ENCODE assay signal across 19 mouse cellular contexts in the genomic region with DNA sequence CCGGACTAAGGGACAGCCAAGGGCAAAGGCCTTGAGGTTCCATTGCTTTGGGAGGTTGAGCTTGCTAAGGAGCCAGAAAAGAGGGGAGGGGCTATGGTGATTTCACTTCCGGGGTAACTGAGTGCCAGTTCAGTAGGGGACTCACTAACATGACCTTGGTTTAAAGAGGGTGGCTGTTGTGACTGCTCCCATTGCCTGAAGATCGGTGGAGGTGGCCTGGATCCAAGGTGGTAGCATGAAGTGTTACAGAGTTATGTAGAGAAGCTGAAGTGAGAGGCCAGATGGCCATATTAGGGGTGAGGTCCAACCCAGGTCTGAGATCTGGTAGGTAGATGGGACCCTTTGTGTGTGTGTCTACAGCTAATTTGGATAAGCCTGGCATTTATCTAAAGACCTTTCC. TPM values are rescaled to one million over a fixed set of nuclear protein-coding genes. Genes with fewer than 3 reads are reported as not detected.
A peak's percentile ranks its signal among the peaks of the same experiment; 100 is the strongest.
DNase-seq lines count a peak whose midpoint lies in the region; ATAC-seq and TF ChIP-seq lines count a peak whose summit lies in the region.
"Had no signal": no experiment of that assay in that cellular context is flagged by ENCODE, and none has a peak within 500 bp of the region (broad histone marks: within the 10 kb centered on the region; RNA-seq: fewer than 3 reads in every experiment).

No protein-coding gene starts in this region.

- H3K27ac ChIP-seq in liver, embryonic 13.5 days, result peak overlapping the region; percentile 99
- H3K27ac ChIP-seq in cortical plate, adult 2 months (ENCODE audit: insufficient read depth, low read length), result 0 out of 2 replicates have a peak overlapping the region, but pooled peaks have one; percentile 38
- no peak overlapping the region for H3K27ac ChIP-seq in embryonic facial prominence, embryonic 10.5 days (replicated peaks)
- H3K27ac ChIP-seq: forebrain, embryonic 10.5 days; heart, embryonic 13.5 days; hindbrain, embryonic 12.5 days; midbrain, embryonic 13.5 days; stomach, postnatal 0 days had no signal

- ATAC-seq in liver, embryonic 13.5 days (ENCODE audit: low read depth), result no peak
- ATAC-seq: activated CD4-positive, CD25-positive, alpha-beta regulatory T cell, adult 4 months; midbrain, embryonic 13.5 days had no signal

- H3K4me1 ChIP-seq in liver, embryonic 13.5 days (replicated peaks), result peaks cover 83% of the 10 kb centered on the region
- H3K4me1 ChIP-seq in cortical plate, adult 2 months (ENCODE audit: control insufficient read depth, insufficient read depth, low read length), result peaks cover 19% of the 10 kb centered on the region
- peaks cover 44% of the 10 kb centered on the region for H3K4me1 ChIP-seq in embryonic facial prominence, embryonic 10.5 days

- H3K4me2 ChIP-seq in liver, embryonic 13.5 days, result peak overlapping the region; percentile 75
- H3K4me2 ChIP-seq in myocyte (ENCODE audit: low read depth), result peak overlapping the region; percentile 63
- H3K4me2 ChIP-seq: heart, embryonic 13.5 days; hindbrain, embryonic 12.5 days; midbrain, embryonic 13.5 days had no signal

- no peak for TF ChIP-seq POLR2A in cortical plate, adult 2 months (IDR thresholded peaks at IDR 0.05; ENCODE audit: extremely low read depth, insufficient read depth, low read length)
- no peak for TF ChIP-seq POLR2A in myocyte (IDR thresholded peaks at IDR 0.05; ENCODE audit: insufficient read length, low read depth)

- no peak overlapping the region for H3K4me3 ChIP-seq in liver, embryonic 13.5 days (replicated peaks)
- H3K4me3 ChIP-seq in cortical plate, adult 2 months (ENCODE audit: insufficient read depth, low read length), result no peak overlapping the region
- H3K4me3 ChIP-seq in myocyte, result no peak overlapping the region
- no peak overlapping the region for H3K4me3 ChIP-seq in embryonic facial prominence, embryonic 10.5 days
- H3K4me3 ChIP-seq: forebrain, embryonic 10.5 days; heart, embryonic 13.5 days; hindbrain, embryonic 12.5 days; midbrain, embryonic 13.5 days had no signal

- peak; percentile 73 for DNase-seq in cerebellum, adult 9-10 months
- DNase-seq in cerebellum, postnatal 36 days, result no peak
- DNase-seq in liver, embryonic 13.5 days, result no peak
- no peak for DNase-seq in liver
- no peak for DNase-seq in embryonic facial prominence, embryonic 10.5 days (ENCODE audit: low spot score)
- DNase-seq: gastrocnemius, postnatal 25 days; heart, adult 18-20 months; kidney, adult 18-20 months; lung, adult 18-20 months; lung, postnatal 10 days had no signal

- TF ChIP-seq CTCF in cortical plate, adult 2 months (IDR thresholded peaks at IDR 0.05; ENCODE audit: extremely low read depth, insufficient read depth, low read length), result no peak

- H3ac ChIP-seq in myocyte (ENCODE audit: control insufficient read depth, insufficient read length), result no peak overlapping the region

- WGBS in liver, embryonic 13.5 days (ENCODE audit: insufficient replicate concordance), result 63% methylated on average over 3 of the region's 3 CpGs
- WGBS in embryonic facial prominence, embryonic 10.5 days, result 75% methylated on average over 3 of the region's 3 CpGs

- H3K27me3 ChIP-seq in liver, embryonic 13.5 days, result 0 out of 2 replicates have a peak, but pooled peaks cover 3% of the 10 kb centered on the region
- H3K27me3 ChIP-seq in myocyte (ENCODE audit: control insufficient read depth, insufficient read depth, insufficient read length), result no peaks in the 10 kb centered on the region
- peaks cover 62% of the 10 kb centered on the region for H3K27me3 ChIP-seq in embryonic facial prominence, embryonic 10.5 days (replicated peaks; ENCODE audit: low read depth, poor library complexity, severe bottlenecking)

- H3K36me3 ChIP-seq in liver, embryonic 13.5 days, result no peaks in the 10 kb centered on the region
- H3K36me3 ChIP-seq in myocyte (ENCODE audit: control insufficient read depth, insufficient read depth), result no peaks in the 10 kb centered on the region
- no peaks in the 10 kb centered on the region for H3K36me3 ChIP-seq in embryonic facial prominence, embryonic 10.5 days (replicated peaks)
- H3K36me3 ChIP-seq: forebrain, embryonic 10.5 days; heart, embryonic 13.5 days; hindbrain, embryonic 12.5 days; midbrain, embryonic 13.5 days had no signal

- H3K79me2 ChIP-seq in myocyte (ENCODE audit: control insufficient read depth, insufficient read depth), result no peaks in the 10 kb centered on the region

- H3K9me3 ChIP-seq in liver, embryonic 13.5 days (replicated peaks), result no peaks in the 10 kb centered on the region
- no peaks in the 10 kb centered on the region for H3K9me3 ChIP-seq in embryonic facial prominence, embryonic 10.5 days
- H3K9me3 ChIP-seq: forebrain, embryonic 10.5 days; G1E; heart, embryonic 13.5 days; hindbrain, embryonic 12.5 days; midbrain, embryonic 13.5 days had no signal

- H3K9ac ChIP-seq in liver, embryonic 13.5 days, result peak overlapping the region; percentile 75; the same call in 1 of the 2 replicates
- H3K9ac ChIP-seq: heart, embryonic 13.5 days; hindbrain, embryonic 12.5 days; midbrain, embryonic 13.5 days had no signal

TF ChIP-seq in myocyte, 11 proteins besides CTCF, POLR2A, EP300 and RAD21:
- TF ChIP-seq E2F4 (IDR thresholded peaks at IDR 0.05; ENCODE audit: insufficient read depth) (no peak), TCF12 (IDR thresholded peaks at IDR 0.05; ENCODE audit: insufficient read depth, poor library complexity, severe bottlenecking) (no peak), CEBPB (IDR thresholded peaks at IDR 0.05; ENCODE audit: insufficient read depth, poor library complexity, severe bottlenecking) (no peak), USF1 (IDR thresholded peaks at IDR 0.05; ENCODE audit: low read depth) (no peak), REST (IDR thresholded peaks at IDR 0.05; ENCODE audit: insufficient read depth, insufficient read length) (no peak), POLR2AphosphoS2 (IDR thresholded peaks at IDR 0.05; ENCODE audit: insufficient read length, low read depth) (no peak), MYOG (IDR thresholded peaks at IDR 0.05; ENCODE audit: control insufficient read depth in 1 of 3, insufficient read depth in 1 of 3, insufficient read length in 2 of 3, low read depth in 2 of 3) (no peak), TCF3 (IDR thresholded peaks at IDR 0.05; ENCODE audit: insufficient read length, low read depth) (no peak), SRF (IDR thresholded peaks at IDR 0.05; ENCODE audit: control insufficient read depth, insufficient read length, low read depth) (no peak), MAX (IDR thresholded peaks at IDR 0.05; ENCODE audit: low read depth) (no peak), MYOD1 (IDR thresholded peaks at IDR 0.05; ENCODE audit: control insufficient read depth in 1 of 3, insufficient read length in 2 of 3, low read depth in 2 of 3) (no peak)

RNA-seq across cellular contexts. Expression of a gene that starts 7.8 kb away (rescaled TPM):
- polyA plus RNA-seq in liver, embryonic 13.5 days (2015; fragmentation: Nextera tagmentation; extraction: Ambion mirVana), result 807 and 835 TPM in 2 replicates
- 680 and 714 TPM in 2 replicates for polyA plus RNA-seq in cortical plate, adult 2 months (2012; rRNA removed)
- 1,089 TPM for polyA plus RNA-seq in myocyte (2012; fragmentation: generic; extraction: Trizol)
- polyA plus RNA-seq in embryonic facial prominence, embryonic 10.5 days (2016; fragmentation: Nextera tagmentation; extraction: Ambion mirVana), result 1,034 and 1,049 TPM in 2 replicates

RNA-seq across cellular contexts. Expression of a gene that starts 8.3 kb away (rescaled TPM):
- polyA plus RNA-seq in liver, embryonic 13.5 days (2015; fragmentation: Nextera tagmentation; extraction: Ambion mirVana), result 16.0 and 20.5 TPM in 2 replicates
- 354 and 372 TPM in 2 replicates for polyA plus RNA-seq in cortical plate, adult 2 months (2012; rRNA removed)
- 54.7 TPM for polyA plus RNA-seq in myocyte (2012; fragmentation: generic; extraction: Trizol)
- polyA plus RNA-seq in embryonic facial prominence, embryonic 10.5 days (2016; fragmentation: Nextera tagmentation; extraction: Ambion mirVana), result 5.9 and 7.0 TPM in 2 replicates

RNA-seq across cellular contexts. Expression of a gene that starts 33.5 kb away (rescaled TPM):
- polyA plus RNA-seq in liver, embryonic 13.5 days (2015; fragmentation: Nextera tagmentation; extraction: Ambion mirVana), result 12.5 and 12.9 TPM in 2 replicates
- 33.6 and 33.8 TPM in 2 replicates for polyA plus RNA-seq in cortical plate, adult 2 months (2012; rRNA removed)
- polyA plus RNA-seq in myocyte (2012; fragmentation: generic; extraction: Trizol), result 33.3 TPM
- 43.3 and 45.3 TPM in 2 replicates for polyA plus RNA-seq in embryonic facial prominence, embryonic 10.5 days (2016; fragmentation: Nextera tagmentation; extraction: Ambion mirVana)
